In the genomic region with DNA sequence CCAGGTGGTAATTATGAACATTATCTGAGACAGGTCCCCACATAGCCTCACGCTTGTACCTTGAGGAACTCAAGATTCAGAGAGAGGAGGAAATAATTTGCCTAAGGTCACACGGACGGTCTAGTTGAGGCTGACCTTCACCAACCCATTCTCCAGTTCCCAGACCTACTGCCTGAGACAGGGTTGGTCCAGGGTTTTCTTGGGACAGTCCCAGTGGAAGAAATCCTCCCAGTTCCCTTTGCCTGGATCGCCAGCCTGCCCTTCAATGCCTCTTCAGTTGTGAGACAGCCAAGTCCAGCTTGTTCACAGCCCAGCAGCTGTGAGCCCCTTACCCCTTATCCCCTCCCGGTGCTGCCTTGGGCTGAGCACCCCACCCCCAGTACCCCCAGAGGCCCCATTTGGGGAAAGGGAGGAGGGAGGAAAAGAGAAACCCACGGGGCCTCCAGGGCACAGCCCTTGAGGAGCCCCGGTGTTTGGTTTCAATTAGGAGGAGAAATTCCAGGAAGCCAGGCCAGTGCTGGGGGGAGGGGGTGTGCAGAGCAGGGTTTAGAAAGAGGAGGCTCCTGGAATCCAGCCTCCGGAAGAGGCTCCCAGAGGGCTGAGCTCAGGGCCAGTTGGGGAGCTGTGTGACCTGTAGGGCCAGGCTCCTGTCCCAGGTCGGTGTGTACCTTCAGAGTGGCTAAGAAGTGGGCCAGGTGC, we compare ENCODE assay signal across 8 mouse cellular contexts. TPM values are rescaled to one million over a fixed set of nuclear protein-coding genes. Genes with fewer than 3 reads are reported as not detected.
A peak's percentile ranks its signal among the peaks of the same experiment; 100 is the strongest.
DNase-seq lines count a peak whose midpoint lies in the region; ATAC-seq lines count a peak whose summit lies in the region.

No protein-coding gene starts in this region.

- peak overlapping the region; percentile 79 for H3K27ac ChIP-seq in intestine, embryonic 14.5 days (ENCODE audit: low read depth)
- H3K27ac ChIP-seq in liver, embryonic 15.5 days (replicated peaks): no peak overlapping the region; the same call in 1 of the 2 replicates

- H3K4me2 ChIP-seq in intestine, embryonic 14.5 days (ENCODE audit: low read length): peak overlapping the region; percentile 35
- H3K4me2 ChIP-seq in liver, embryonic 15.5 days: peak overlapping the region; percentile 30; the same call in 1 of the 2 replicates

- no peak overlapping the region for H3K9ac ChIP-seq in intestine, embryonic 14.5 days (ENCODE audit: low read length)
- H3K9ac ChIP-seq in liver, embryonic 15.5 days: no peak overlapping the region

- ATAC-seq in intestine, embryonic 14.5 days (replicated peaks; ENCODE audit: low FRiP score, low TSS enrichment, low read depth): peak; percentile 88
- ATAC-seq in liver, embryonic 15.5 days (ENCODE audit: insufficient read depth): peak; percentile 54; the same call in 1 of the 2 replicates

- DNase-seq in 3T3-L1 (ENCODE audit: low read depth, low spot score): peak; percentile 95
- peak; percentile 93 for DNase-seq in ZHBTc4 (ENCODE audit: low read depth, low spot score)
- peak; percentile 71 to 84 for DNase-seq in gastrocnemius, adult 8-10 months (ENCODE audit: low spot score in 2 of 2)
- DNase-seq in intestine, embryonic 14.5 days (ENCODE audit: low spot score): peak; percentile 86
- peak; percentile 76 for DNase-seq in retina, embryonic 14.5 days (ENCODE audit: low spot score)
- no peak for DNase-seq in left cerebral cortex, adult 8-10 months (ENCODE audit: low spot score in 2 of 2)
- DNase-seq in left cerebral cortex, postnatal 14 days (ENCODE audit: low spot score in 2 of 2): no peak

- H3K4me1 ChIP-seq in intestine, embryonic 14.5 days (replicated peaks; ENCODE audit: control insufficient read depth, insufficient read depth, low read length): peaks cover 22% of the 10 kb centered on the region
- peaks cover 21% of the 10 kb centered on the region; the same call in 1 of the 2 replicates for H3K4me1 ChIP-seq in liver, embryonic 15.5 days (replicated peaks)

- no peaks in the 10 kb centered on the region for H3K27me3 ChIP-seq in intestine, embryonic 14.5 days (replicated peaks; ENCODE audit: control insufficient read depth, insufficient read depth, low read length)
- H3K27me3 ChIP-seq in liver, embryonic 15.5 days: peaks cover 13% of the 10 kb centered on the region

- no peaks in the 10 kb centered on the region for H3K36me3 ChIP-seq in intestine, embryonic 14.5 days (ENCODE audit: control insufficient read depth, insufficient read depth, low read length)
- H3K36me3 ChIP-seq in liver, embryonic 15.5 days (replicated peaks): no peaks in the 10 kb centered on the region

- 6% methylated on average over 9 of the region's 9 CpGs for WGBS in intestine, embryonic 14.5 days
- 17% methylated on average over 9 of the region's 9 CpGs for WGBS in liver, embryonic 15.5 days (ENCODE audit: insufficient replicate concordance)

- H3K9me3 ChIP-seq in intestine, embryonic 14.5 days (ENCODE audit: control insufficient read depth, low read length): no peaks in the 10 kb centered on the region
- no peaks in the 10 kb centered on the region for H3K9me3 ChIP-seq in liver, embryonic 15.5 days (replicated peaks)

- no peak overlapping the region for H3K4me3 ChIP-seq in intestine, embryonic 14.5 days (ENCODE audit: low read depth, low read length)
- no peak overlapping the region for H3K4me3 ChIP-seq in liver, embryonic 15.5 days (replicated peaks)

- intact Hi-C loops in left cerebral cortex, postnatal 14 days (cut with DNase I): no loop called here

RNA-seq across cellular contexts. Expression of gene Acot11, which starts 42.9 kb away (rescaled TPM):
- 10 to 100 TPM in 2 of 4 experiments, 1 to 10 TPM in 2; 9.1 to 12.9 (median 10.1) TPM for total RNA-seq in gastrocnemius, adult 8-10 months (2022)
- polyA plus RNA-seq in intestine, embryonic 14.5 days (2014; fragmentation: Nextera tagmentation; extraction: Ambion mirVana): 5.9 and 7.3 TPM in 2 replicates
- polyA plus RNA-seq in liver, embryonic 15.5 days (2015; fragmentation: Nextera tagmentation; extraction: Ambion mirVana): 4.7 and 6.4 TPM in 2 replicates
- 10 to 100 TPM; 31.0 to 59.2 (median 51.8) TPM for total RNA-seq in left cerebral cortex, adult 8-10 months (2022)
- total RNA-seq in left cerebral cortex, postnatal 14 days (2021): 10 to 100 TPM; 30.5 to 34.1 TPM

Comparison
In these comparisons a context has a peak if more than half of its experiments do, and no peak if none do; other contexts are left out.
1. DNase-seq: peak in 3T3-L1 (single experiment), ZHBTc4 (single experiment), gastrocnemius, adult 8-10 months (2 of 2), intestine, embryonic 14.5 days (single experiment) and retina, embryonic 14.5 days (single experiment); none in left cerebral cortex, adult 8-10 months (0 of 2) and left cerebral cortex, postnatal 14 days (0 of 2).